Mouse (Mus musculus) heart, postnatal 4 days (tissue): Measurements from ENCODE around the gene Rad23b. TPM values are rescaled to one million over a fixed set of nuclear protein-coding genes. Genes with fewer than 3 reads are reported as not detected.
"Not testable (repeated sequence)": the region's sequence is repeated elsewhere in the genome, so short reads cannot be mapped to it uniquely, and the experiment has no call there.

Experiments used
- DNase-seq: peaks from one replicate; pipeline ENCODE4 v3.0.0; 2021
- total RNA-seq, 2 experiments: library from RNA; stranded (reverse); gene quantifications; 2 replicates each; pipeline ENCODE4 v1.2.3; 2021

Gene Rad23b
- 100 to 1,000 TPM; 141 to 161 TPM for total RNA-seq

- DNase-seq, result peak; percentile 100
These were observed at the start of gene Rad23b for GRCm38 (mm10) chr4:55349452-55350218. TSS of gene Rad23b (plus strand) at chr4:55350043.

- no peak for DNase-seq
These were observed 45.7 kb upstream of the Rad23b start for GRCm38 (mm10) chr4:55304121-55304520.

- DNase-seq, result no peak
These were observed 43.2 kb upstream of the Rad23b start for GRCm38 (mm10) chr4:55306636-55307035.

- DNase-seq, result no peak
These were observed 33.1 kb upstream of the Rad23b start for GRCm38 (mm10) chr4:55316726-55317125.

DNA sequence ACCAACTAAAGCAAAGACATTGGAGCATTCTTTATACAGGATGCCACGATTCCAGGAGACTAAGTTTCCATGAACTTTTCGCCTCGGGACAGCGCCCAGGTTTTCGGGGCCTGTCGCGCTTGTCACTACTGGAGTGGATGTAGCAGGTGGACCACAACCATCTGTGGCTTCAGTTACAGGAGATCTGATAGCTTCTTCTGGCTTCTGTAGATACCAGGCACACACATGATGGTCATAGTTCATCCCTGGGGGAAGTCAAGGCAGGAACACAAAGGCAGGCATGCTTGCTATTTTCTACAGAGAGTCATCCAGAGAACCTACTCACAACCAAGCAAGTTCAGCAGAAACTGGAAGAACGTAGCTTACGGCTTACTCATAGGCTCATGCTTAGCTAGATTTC, 31.5 kb upstream of the Rad23b start:
- DNase-seq, result not testable (repeated sequence)

- DNase-seq, result no peak
These were observed 23.9 kb upstream of the Rad23b start for GRCm38 (mm10) chr4:55325786-55326518.

- DNase-seq, result no peak
These were observed 22.3 kb upstream of the Rad23b start for GRCm38 (mm10) chr4:55327508-55327907.

- DNase-seq, result no peak
These were observed 21.4 kb upstream of the Rad23b start for GRCm38 (mm10) chr4:55328471-55328870.

- DNase-seq, result not testable (repeated sequence)
These were observed 20.9 kb upstream of the Rad23b start for GRCm38 (mm10) chr4:55328928-55329327.

DNA sequence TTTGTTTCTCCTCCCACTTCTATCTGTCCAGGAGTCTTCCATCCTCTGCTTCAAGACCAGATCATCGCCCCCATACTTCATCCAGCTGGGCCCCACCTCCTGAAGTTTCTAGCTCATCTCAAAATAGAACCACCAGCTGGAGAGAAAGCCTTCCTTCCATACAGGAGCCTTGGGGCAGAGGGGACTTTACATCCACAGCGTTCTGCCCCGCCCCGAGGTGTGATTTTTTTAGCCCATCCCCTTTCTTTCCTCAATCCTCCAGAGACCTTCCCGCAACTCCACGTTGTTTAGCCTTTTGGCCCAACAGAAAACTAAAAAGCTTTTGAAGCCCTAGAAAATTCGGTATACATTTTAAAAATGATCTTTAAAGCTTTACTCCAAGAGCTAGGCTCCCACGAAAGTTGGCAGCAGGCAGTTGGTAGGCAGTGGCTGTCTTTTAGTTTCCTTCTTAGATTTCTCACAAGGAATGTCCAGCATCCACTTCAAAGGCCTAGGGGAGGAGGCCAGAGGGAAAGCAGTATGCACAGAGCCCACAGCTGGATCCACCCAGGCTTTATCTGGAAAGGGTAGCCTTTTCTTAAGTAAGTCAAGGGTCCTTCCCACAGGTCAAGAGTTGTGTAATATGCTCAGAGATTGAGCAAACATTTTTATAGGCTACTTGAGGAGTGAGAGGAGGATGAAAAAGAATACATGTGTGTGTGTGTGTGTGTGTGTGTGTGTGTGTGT, 20.1 kb upstream of the Rad23b start:
- DNase-seq, result no peak

DNA sequence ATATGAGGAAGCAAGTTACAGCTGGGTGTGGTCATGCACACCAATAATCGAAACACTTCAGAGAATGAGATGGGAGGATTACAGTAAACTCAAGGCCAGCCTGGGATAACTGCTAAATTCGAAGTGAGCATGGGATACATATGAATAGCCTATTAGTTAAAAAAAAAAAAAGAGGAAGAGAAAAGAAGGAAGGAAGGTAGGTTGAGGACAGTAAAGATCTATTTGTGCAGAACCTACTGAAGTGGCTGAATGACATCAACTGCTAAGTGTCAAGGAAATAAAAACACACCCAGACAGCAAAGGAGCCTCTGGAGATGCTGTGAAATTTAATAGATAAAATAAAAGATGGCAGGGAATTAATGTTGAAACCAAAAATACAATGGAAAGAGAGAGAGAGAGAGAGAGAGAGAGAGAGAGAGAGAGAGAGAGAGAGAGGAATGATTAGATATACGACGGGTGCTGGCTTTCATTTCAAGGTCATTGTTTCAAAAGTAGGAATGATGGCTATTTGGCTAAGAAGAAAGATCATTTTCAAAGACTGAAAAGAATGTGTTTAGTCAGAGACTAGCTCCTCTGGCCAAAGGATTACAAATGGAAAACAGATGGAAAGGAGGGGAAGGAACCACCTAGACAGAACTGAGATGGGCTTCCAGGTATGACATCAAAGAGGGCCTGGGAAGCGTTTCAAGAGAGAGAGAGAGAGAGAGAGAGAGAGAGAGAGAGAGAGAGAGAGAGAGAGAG, 14.6 kb upstream of the Rad23b start:
- no peak for DNase-seq

DNA sequence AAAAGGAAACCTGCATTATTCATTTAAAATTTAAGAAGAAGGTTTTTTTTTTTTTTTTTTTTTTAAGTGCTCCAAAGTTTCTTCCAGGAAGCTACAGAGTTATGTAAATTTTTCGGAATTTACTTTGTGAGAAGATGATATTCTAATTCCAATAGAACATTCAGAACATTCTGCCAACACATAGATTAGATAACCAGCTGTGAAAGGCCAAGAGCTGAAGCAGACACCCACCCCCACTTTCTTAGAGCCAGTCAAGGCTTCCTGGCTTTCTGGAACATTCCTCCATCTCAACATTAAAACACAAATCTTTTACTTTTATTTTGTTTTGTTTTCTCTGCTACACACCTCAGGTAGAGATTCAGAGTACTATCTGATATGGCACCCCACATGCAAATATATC, 10.9 kb upstream of the Rad23b start:
- no peak for DNase-seq

DNA sequence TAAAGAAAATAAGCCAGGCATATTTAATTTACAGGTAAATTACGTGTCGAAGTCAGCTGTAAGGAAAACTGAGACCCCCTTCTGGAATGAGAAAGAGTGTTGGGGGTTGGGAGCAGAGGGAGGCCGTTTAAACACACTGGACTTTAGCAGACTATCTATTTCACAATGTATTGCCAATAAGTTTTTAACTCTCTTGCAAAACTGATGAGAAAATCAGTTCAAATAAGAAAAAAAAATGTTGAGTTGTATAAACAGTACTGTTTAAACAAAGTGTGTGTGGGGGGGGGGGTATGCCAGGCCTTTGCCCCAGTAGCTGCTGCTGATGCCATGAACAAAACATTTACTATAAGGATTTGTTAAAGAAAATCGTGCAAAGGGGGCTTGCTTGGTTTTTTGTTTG, 10.5 kb upstream of the Rad23b start:
- DNase-seq, result no peak

DNA sequence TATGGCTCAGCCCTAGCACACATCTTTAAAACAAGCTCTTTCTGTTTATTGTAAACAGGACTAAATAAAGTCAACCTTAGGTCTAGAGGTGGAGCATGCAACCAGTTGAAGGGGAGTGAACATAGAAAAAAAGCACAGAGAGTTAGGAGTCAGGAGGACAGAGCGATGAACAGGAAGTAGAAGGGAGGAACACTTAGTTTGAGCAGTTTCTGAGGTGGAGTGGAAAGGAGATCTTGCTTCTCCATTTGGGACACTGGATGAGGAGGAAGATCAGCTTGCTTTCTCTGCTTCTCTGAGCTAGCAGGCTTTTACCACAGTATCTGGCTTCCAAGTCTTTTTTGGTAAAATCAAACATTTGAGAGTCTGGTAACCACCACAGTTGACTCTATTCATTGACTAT, 8.0 kb upstream of the Rad23b start:
- DNase-seq, result no peak

GRCm38 (mm10) chr4:55342602-55343001, 7.2 kb upstream of the Rad23b start:
- DNase-seq, result no peak

GRCm38 (mm10) chr4:55343287-55343686, 6.6 kb upstream of the Rad23b start:
- DNase-seq, result no peak

- DNase-seq, result no peak
These were observed 938 bp upstream of the Rad23b start for GRCm38 (mm10) chr4:55348759-55349451.

- DNase-seq, result peak; percentile 63
These were observed 532 bp downstream of the Rad23b start for GRCm38 (mm10) chr4:55350219-55350931.

GRCm38 (mm10) chr4:55351037-55351436, 1.2 kb downstream of the Rad23b start:
- no peak for DNase-seq

DNA sequence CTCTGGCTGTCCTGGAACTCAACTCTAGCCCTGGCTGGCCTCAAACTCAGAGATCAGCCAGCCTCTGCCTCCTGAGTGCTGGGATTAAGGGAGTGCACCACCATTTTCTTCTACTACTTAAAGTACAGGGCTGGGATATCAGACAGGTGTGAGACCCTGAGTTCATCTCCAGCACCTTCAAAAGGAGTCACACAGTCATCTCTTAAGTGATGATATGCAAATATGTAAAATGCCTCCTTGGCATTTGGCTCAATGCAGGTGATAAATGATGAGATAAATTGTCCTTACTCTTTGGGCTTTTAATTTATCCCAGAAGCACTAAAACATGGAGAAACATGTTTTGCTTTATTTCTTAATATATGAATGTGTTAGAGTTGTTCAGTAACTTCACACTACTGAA, 2.0 kb downstream of the Rad23b start:
- DNase-seq, result no peak

DNA sequence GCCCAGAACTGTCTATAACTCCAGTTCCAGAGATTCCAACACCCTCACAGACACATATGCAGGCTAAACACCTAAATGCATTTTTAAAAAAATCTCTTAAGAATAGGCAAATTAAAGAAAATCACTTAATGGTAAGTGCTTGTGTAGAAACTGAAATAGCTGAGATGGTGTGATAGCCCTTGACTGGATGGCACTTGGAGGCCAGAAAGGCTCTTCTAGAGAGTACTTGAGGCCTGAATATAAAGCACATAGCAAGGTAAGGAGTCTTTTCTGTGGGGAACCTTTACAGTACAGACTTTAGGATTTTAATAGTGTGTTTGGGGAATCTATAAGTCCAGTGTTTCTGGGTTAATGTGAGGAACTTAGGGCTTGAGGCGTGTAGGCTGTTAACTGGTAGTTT, 4.2 kb downstream of the Rad23b start:
- no peak for DNase-seq
